Mouse (Mus musculus): ENCODE data around the gene Baiap2. TPM values are rescaled to one million over a fixed set of nuclear protein-coding genes. Genes with fewer than 3 reads are reported as not detected.

Baiap2 gene
- total and polyA plus RNA-seq, 3 experiments = 3.4 to 6.7 (median 6.1) TPM

- in situ Hi-C loops (cut with MboI; ENCODE audit: low pct_ligation_motif_present, low pct_unique_long_range_greater_than_20kb, low sequenced_read_pairs) (no loop called here), dilution Hi-C loops (cut with MboI; ENCODE audit: extremely low pct_ligation_motif_present, extremely low pct_unique_long_range_greater_than_20kb, low sequenced_read_pairs) (no loop called here)
- Histone ChIP-seq H3K27me3 (replicated peaks) (no peaks in the 10 kb centered on the region), H3K36me3 (replicated peaks in 1 of 2; ENCODE audit: control insufficient read depth in 1 of 2, insufficient read depth in 1 of 2, low read length in 1 of 2) (peaks cover 82 to 98% of the 10 kb centered on the region in 2 experiments), H3K79me2 (replicated peaks; ENCODE audit: control insufficient read depth, extremely low read depth, insufficient read depth, poor library complexity, severe bottlenecking) (no peaks in the 10 kb centered on the region), H3K9me3 (replicated peaks; ENCODE audit: low read length) (no peaks in the 10 kb centered on the region), H3K4me3 (replicated peaks in 1 of 3; ENCODE audit: low read depth in 2 of 3, low read length in 2 of 3, poor library complexity in 1 of 3) (no peak overlapping the region), H3K4me2 (ENCODE audit: insufficient read depth, low read depth, poor library complexity, severe bottlenecking) (no peak overlapping the region), H3K4me1 (ENCODE audit: control insufficient read depth in 1 of 2, insufficient read depth in 2 of 2) (peaks cover 0 to 30% of the 10 kb centered on the region in 2 experiments; a peak in 2 of 4 replicates), H3K27ac (ENCODE audit: insufficient read depth, low read depth) (no peak overlapping the region), H3K9ac (ENCODE audit: insufficient read depth, low read depth) (no peak overlapping the region)
- no peak for DNase-seq (ENCODE audit: extremely low read depth)
- TF ChIP-seq USF1 (IDR thresholded peaks at IDR 0.05; ENCODE audit: low read depth, low read length) = no peak
- no peak for TF ChIP-seq CHD2 (IDR thresholded peaks at IDR 0.05; ENCODE audit: low read length)
- no peak for TF ChIP-seq USF2 (conservative IDR thresholded peaks at IDR 0.05; ENCODE audit: low read depth, low read length)
- no peak for TF ChIP-seq POLR2A (IDR thresholded peaks at IDR 0.05; ENCODE audit: low read depth, low read length)
- TF ChIP-seq TCF12 (IDR thresholded peaks at IDR 0.05; ENCODE audit: low read depth, low read length) = no peak
- no peak for TF ChIP-seq RCOR1 (conservative IDR thresholded peaks at IDR 0.05; ENCODE audit: low read depth, low read length)
- no peak for TF ChIP-seq ZC3H11A (IDR thresholded peaks at IDR 0.05; ENCODE audit: low read depth, low read length)
- TF ChIP-seq ZMIZ1 (IDR thresholded peaks at IDR 0.05; ENCODE audit: low read depth, low read length) = no peak
- TF ChIP-seq ETS1 (conservative IDR thresholded peaks at IDR 0.05; ENCODE audit: low read depth, low read length) = no peak
- no peak for TF ChIP-seq MAZ (IDR thresholded peaks at IDR 0.05; ENCODE audit: low read depth, low read length)
- TF ChIP-seq E2F4 (IDR thresholded peaks at IDR 0.05; ENCODE audit: insufficient replicate concordance, low read depth, low read length) = no peak
- TF ChIP-seq CTCF (conservative IDR thresholded peaks at IDR 0.05 in 1 of 2, IDR thresholded peaks at IDR 0.05 in 1 of 2; ENCODE audit: low read depth in 2 of 2, low read length in 2 of 2) = no peak
- no peak for TF ChIP-seq IRF4 (IDR thresholded peaks at IDR 0.05; ENCODE audit: low read depth, low read length)
- no peak for TF ChIP-seq ELF1 (IDR thresholded peaks at IDR 0.05; ENCODE audit: low read depth, low read length)
- TF ChIP-seq SMC3 (IDR thresholded peaks at IDR 0.05; ENCODE audit: low read depth, low read length) = no peak
- TF ChIP-seq KAT2A (IDR thresholded peaks at IDR 0.05; ENCODE audit: insufficient replicate concordance, low read length) = no peak
- TF ChIP-seq UBTF (IDR thresholded peaks at IDR 0.05; ENCODE audit: low read depth, low read length) = no peak
Measured at GRCm38 (mm10) chr11:119893667-119894236, 48.8 kb upstream of the Baiap2 start.

DNA sequence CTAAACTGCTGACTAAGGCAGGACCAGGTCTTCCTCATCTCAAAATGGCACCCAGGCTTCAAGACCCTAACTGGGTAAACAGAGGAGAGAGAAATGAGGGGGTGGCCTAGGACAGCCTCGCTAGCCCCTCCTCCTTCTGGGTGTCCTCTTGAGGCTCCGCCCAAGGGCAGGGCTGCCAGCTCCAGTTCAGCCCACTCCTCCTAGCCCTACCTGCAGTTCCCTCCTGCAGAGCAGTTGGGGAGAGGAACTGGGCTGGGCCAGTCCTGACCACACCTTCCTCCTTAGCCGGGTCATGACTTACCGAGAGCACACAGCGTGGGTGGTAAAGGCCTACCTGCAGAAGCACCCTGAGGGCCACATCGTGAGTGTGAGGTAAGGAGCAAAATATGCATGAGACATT, 47.9 kb upstream of the Baiap2 start:
- dilution Hi-C loops (cut with MboI; ENCODE audit: extremely low pct_ligation_motif_present, extremely low pct_unique_long_range_greater_than_20kb, low sequenced_read_pairs) = no loop called here
- H3K79me2 ChIP-seq (replicated peaks; ENCODE audit: control insufficient read depth, extremely low read depth, insufficient read depth, poor library complexity, severe bottlenecking) = no peaks in the 10 kb centered on the region
- no peaks in the 10 kb centered on the region for H3K27me3 ChIP-seq (replicated peaks)
- H3K27ac ChIP-seq (ENCODE audit: insufficient read depth, low read depth) = no peak overlapping the region
- H3K36me3 ChIP-seq (replicated peaks in 1 of 2; ENCODE audit: control insufficient read depth in 1 of 2, insufficient read depth in 1 of 2, low read length in 1 of 2) = peaks cover 75 to 98% of the 10 kb centered on the region in 2 experiments
- H3K9me3 ChIP-seq (replicated peaks; ENCODE audit: low read length) = no peaks in the 10 kb centered on the region
- no peak overlapping the region for H3K4me2 ChIP-seq (ENCODE audit: insufficient read depth, low read depth, poor library complexity, severe bottlenecking)
- H3K9ac ChIP-seq (ENCODE audit: insufficient read depth, low read depth) = no peak overlapping the region
- peaks cover 0 to 30% of the 10 kb centered on the region in 2 experiments; a peak in 2 of 4 replicates for H3K4me1 ChIP-seq (ENCODE audit: control insufficient read depth in 1 of 2, insufficient read depth in 2 of 2)
- no peak for TF ChIP-seq E2F4 (IDR thresholded peaks at IDR 0.05; ENCODE audit: insufficient replicate concordance, low read depth, low read length)
- TF ChIP-seq ZKSCAN1 (IDR thresholded peaks at IDR 0.05; ENCODE audit: borderline replicate concordance, low read depth, low read length) = no peak
- TF ChIP-seq TBP (conservative IDR thresholded peaks at IDR 0.05; ENCODE audit: low read depth, low read length) = no peak
- TF ChIP-seq EP300 (IDR thresholded peaks at IDR 0.05; ENCODE audit: low read length) = no peak
- TF ChIP-seq TCF12 (IDR thresholded peaks at IDR 0.05; ENCODE audit: low read depth, low read length) = no peak
- no peak for TF ChIP-seq NELFE (IDR thresholded peaks at IDR 0.05; ENCODE audit: low read depth, low read length)
- no peak for TF ChIP-seq MEF2A (IDR thresholded peaks at IDR 0.05; ENCODE audit: borderline replicate concordance, low read depth, low read length)
- no peak for TF ChIP-seq NRF1 (IDR thresholded peaks at IDR 0.05; ENCODE audit: low read depth, low read length)
- no peak for TF ChIP-seq ZNF384 (IDR thresholded peaks at IDR 0.05; ENCODE audit: low read depth, low read length)
- TF ChIP-seq KAT2A (IDR thresholded peaks at IDR 0.05; ENCODE audit: insufficient replicate concordance, low read length) = no peak
- TF ChIP-seq ELF1 (IDR thresholded peaks at IDR 0.05; ENCODE audit: low read depth, low read length) = no peak
- no peak for TF ChIP-seq JUN (IDR thresholded peaks at IDR 0.05; ENCODE audit: insufficient read depth, low read depth, low read length)
- TF ChIP-seq CTCF (conservative IDR thresholded peaks at IDR 0.05 in 1 of 2, IDR thresholded peaks at IDR 0.05 in 1 of 2; ENCODE audit: low read depth in 2 of 2, low read length in 2 of 2) = no peak
- no peak for TF ChIP-seq MAFK (IDR thresholded peaks at IDR 0.05; ENCODE audit: insufficient replicate concordance, low read length)
- TF ChIP-seq UBTF (IDR thresholded peaks at IDR 0.05; ENCODE audit: low read depth, low read length) = no peak
- TF ChIP-seq POLR2AphosphoS2 (IDR thresholded peaks at IDR 0.05; ENCODE audit: low read depth, low read length) = no peak
- no peak overlapping the region for H3K4me3 ChIP-seq (replicated peaks in 1 of 3; ENCODE audit: low read depth in 2 of 3, low read length in 2 of 3, poor library complexity in 1 of 3)
- DNase-seq (ENCODE audit: extremely low read depth) = peak; percentile 34
- in situ Hi-C loops (cut with MboI; ENCODE audit: low pct_ligation_motif_present, low pct_unique_long_range_greater_than_20kb, low sequenced_read_pairs) = no loop called here

All from CH12.LX (cell line).